Mouse (Mus musculus): ENCODE measurements at regions not wholly inside any gene's neighbourhood (a gene's known extent, or its start where the extent isn't known, plus 50 kb on each side); places are given as distances from the start of the nearest gene placed in this dataset.

DNA sequence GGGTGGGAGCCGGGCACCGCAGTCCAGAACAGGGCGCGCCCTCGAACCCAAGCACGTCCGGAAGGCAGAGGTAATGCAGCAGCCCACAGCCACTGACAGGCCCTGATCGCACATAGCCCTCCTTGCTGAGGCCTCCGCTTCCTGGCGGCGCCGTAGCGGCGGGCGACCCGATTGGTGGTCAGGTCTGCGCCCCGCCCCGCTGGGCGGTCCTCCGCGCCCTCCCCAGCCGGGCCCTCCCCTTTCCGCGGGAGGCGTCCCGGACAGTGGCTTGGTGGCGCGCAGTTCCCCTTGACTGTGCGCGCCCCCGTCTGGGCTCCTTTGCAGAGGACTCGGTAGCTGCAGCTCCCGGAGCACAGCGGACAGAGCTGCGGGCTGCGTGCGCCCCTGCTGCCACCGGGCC is 375.5 kb upstream of the Asap2 start:
- DNase-seq (ENCODE audit: low spot score in 2 of 2): peak; percentile 59 to 65
